Mouse (Mus musculus): Measurements from ENCODE around the gene Pgam5.

Gene Pgam5

GRCm38 (mm10) chr5:110230401-110230779 is 39.3 kb downstream of the Pgam5 start:
- no peak for DNase-seq (ENCODE audit: low spot score in 2 of 2)

GRCm38 (mm10) chr5:110227336-110227883 is 42.3 kb downstream of the Pgam5 start:
- no peak for DNase-seq (ENCODE audit: low spot score in 2 of 2)

GRCm38 (mm10) chr5:110225056-110225455 is 44.7 kb downstream of the Pgam5 start:
- DNase-seq (ENCODE audit: low spot score in 2 of 2), result no peak

GRCm38 (mm10) chr5:110222757-110223156 is 47.0 kb downstream of the Pgam5 start:
- no peak for DNase-seq (ENCODE audit: low spot score in 2 of 2)

GRCm38 (mm10) chr5:110220331-110220730 is 49.4 kb downstream of the Pgam5 start:
- no peak for DNase-seq (ENCODE audit: low spot score in 2 of 2)

GRCm38 (mm10) chr5:110216780-110217179 is 52.9 kb downstream of the Pgam5 start:
- no peak for DNase-seq (ENCODE audit: low spot score in 2 of 2)

GRCm38 (mm10) chr5:110211312-110211711 is 58.4 kb downstream of the Pgam5 start:
- no peak for DNase-seq (ENCODE audit: low spot score in 2 of 2)
